Mouse (Mus musculus) neural tube, embryonic 11.5 days (tissue): ENCODE data around the gene Clcn7. TPM values are rescaled to one million over a fixed set of nuclear protein-coding genes. Genes with fewer than 3 reads are reported as not detected.
A peak's percentile ranks its signal among the peaks of the same experiment; 100 is the strongest.

Experiments used
- ATAC-seq: fragments of 200-750 bp; cut with Nextera tagmentation; 2 replicates; pipeline ENCODE4 v1.8.0; 2017; ENCODE audit warnings: moderate number of reproducible peaks, mild to moderate bottlenecking, moderate TSS enrichment, moderate library complexity; ENCODE audit not compliant: insufficient read depth, low FRiP score, low TSS enrichment
- DNase-seq: peaks from one replicate; pipeline ENCODE4 v3.0.0-alpha.2; 2015; ENCODE audit warnings: low spot score
- H3K27ac ChIP-seq: fragments of 300-500 bp; sonication (generic); 2 replicates; pipeline ENCODE4 v1.5.1; 2014; ENCODE audit warnings: low read depth, mild to moderate bottlenecking, low read length
- H3K27me3 ChIP-seq: fragments of 300-500 bp; sonication (generic); 2 replicates; pipeline ENCODE4 v1.6.1; 2014; ENCODE audit warnings: mild to moderate bottlenecking, low read length, mixed read lengths; ENCODE audit not compliant: control insufficient read depth, insufficient read depth
- H3K36me3 ChIP-seq: fragments of 300-500 bp; sonication (generic); 2 replicates; pipeline ENCODE4 v1.6.1; 2014; ENCODE audit warnings: mild to moderate bottlenecking, low read length, moderate library complexity, mixed read lengths; ENCODE audit not compliant: control insufficient read depth, insufficient read depth
- H3K4me1 ChIP-seq: fragments of 300-500 bp; sonication (generic); 2 replicates; pipeline ENCODE4 v1.6.1; 2014; ENCODE audit warnings: low read length, mixed read lengths; ENCODE audit not compliant: control insufficient read depth, insufficient read depth
- H3K4me2 ChIP-seq: fragments of 300-500 bp; sonication (generic); 2 replicates; pipeline ENCODE4 v1.6.1; 2014; ENCODE audit warnings: low read depth, mild to moderate bottlenecking, moderate library complexity
- H3K4me3 ChIP-seq: fragments of 300-500 bp; sonication (generic); 2 replicates; pipeline ENCODE4 v1.5.1; 2014; ENCODE audit warnings: low read depth, low read length
- H3K9ac ChIP-seq: fragments of 300-500 bp; sonication (generic); 2 replicates; pipeline ENCODE4 v1.6.1; 2014; ENCODE audit warnings: mild to moderate bottlenecking, low read length
- H3K9me3 ChIP-seq: fragments of 300-500 bp; sonication (generic); 2 replicates; pipeline ENCODE4 v1.6.1; 2016; ENCODE audit warnings: low read length; ENCODE audit not compliant: control insufficient read depth
- WGBS: fragments of 180-500 bp; shearing (Covaris S2); extraction: QIAGEN DNeasy Blood & Tissue Kit; methylation state at CpG from one replicate; pipeline ENCODE4 v1.1.7; 2014; 5-methylcytosine and 5-hydroxymethylcytosine counted together
- polyA plus RNA-seq: library from polyadenylated mRNA; unstranded; fragments of >200 nt; fragmentation: Nextera tagmentation; extraction: Ambion mirVana; gene quantifications from 2 replicates; pipeline ENCODE4 v1.2.1, GENCODE M21; 2014

Gene Clcn7
- polyA plus RNA-seq, 1 experiment from 2014 or later = 20.5 TPM

GRCm38 (mm10) chr17:25184129-25184691 lies 51.0 kb downstream of the Clcn7 start, which contains the start of gene BC003965:
TSS of gene BC003965 (plus strand) at chr17:25184554.
- H3K4me1 ChIP-seq = peaks cover 9% of the 10 kb centered on the region
- peak within 1 kb of the TSS; percentile 99 for H3K4me2 ChIP-seq
- H3K27me3 ChIP-seq = no peaks in the 10 kb centered on the region
- under 1% methylated on average over 50 of the region's 50 CpGs for WGBS
- peak; percentile 99 for DNase-seq
- no peaks in the 10 kb centered on the region for H3K36me3 ChIP-seq
- H3K4me3 ChIP-seq = peak within 1 kb of the TSS; percentile 95
- peak within 1 kb of the TSS; percentile 82 for H3K27ac ChIP-seq
- peak within 1 kb of the TSS; percentile 90 for H3K9ac ChIP-seq
- no peaks in the 10 kb centered on the region for H3K9me3 ChIP-seq
- peak; percentile 81 for ATAC-seq

GRCm38 (mm10) chr17:25184961-25185360 lies 51.8 kb downstream of the Clcn7 start:
- Histone ChIP-seq H3K4me1 (peaks cover 16% of the 10 kb centered on the region), H3K4me2 (peak overlapping the region; percentile 99), H3K9me3 (no peaks in the 10 kb centered on the region), H3K4me3 (peak overlapping the region; percentile 95), H3K9ac (peak overlapping the region; percentile 72), H3K36me3 (no peaks in the 10 kb centered on the region), H3K27me3 (no peaks in the 10 kb centered on the region), H3K27ac (no peak overlapping the region)
- ATAC-seq (no peak), DNase-seq (no peak)
- WGBS = 8% methylated on average over 17 of the region's 17 CpGs

- H3K4me1 ChIP-seq = peaks cover 16% of the 10 kb centered on the region
- peak overlapping the region; percentile 83 for H3K4me2 ChIP-seq
- H3K9me3 ChIP-seq = no peaks in the 10 kb centered on the region
- WGBS = 6% methylated on average over 11 of the region's 11 CpGs
- no peaks in the 10 kb centered on the region for H3K27me3 ChIP-seq
- DNase-seq = no peak
- H3K36me3 ChIP-seq = no peaks in the 10 kb centered on the region
- no peak overlapping the region for H3K27ac ChIP-seq
- H3K9ac ChIP-seq = peak overlapping the region; percentile 83
- ATAC-seq = no peak
- H3K4me3 ChIP-seq = peak overlapping the region; percentile 98
Measured at GRCm38 (mm10) chr17:25187784-25188149, 54.6 kb downstream of the Clcn7 start.

GRCm38 (mm10) chr17:25188150-25189031 lies 55.2 kb downstream of the Clcn7 start, which contains the start of gene Unkl:
TSS of gene Unkl (plus strand) at chr17:25188397.
- Histone ChIP-seq H3K4me3 (peak within 1 kb of the TSS; percentile 98), H3K36me3 (no peaks in the 10 kb centered on the region), H3K4me1 (peaks cover 16% of the 10 kb centered on the region), H3K9ac (peak within 1 kb of the TSS; percentile 83), H3K27ac (peak within 1 kb of the TSS; percentile 37), H3K9me3 (no peaks in the 10 kb centered on the region), H3K4me2 (peak within 1 kb of the TSS; percentile 83), H3K27me3 (no peaks in the 10 kb centered on the region)
- WGBS = under 1% methylated on average over 73 of the region's 104 CpGs
- DNase-seq = peak; percentile 70
- ATAC-seq = peak; percentile 26; the same call in 1 of the 2 replicates

- no peaks in the 10 kb centered on the region for H3K27me3 ChIP-seq
- H3K4me1 ChIP-seq = peaks cover 16% of the 10 kb centered on the region
- H3K9ac ChIP-seq = peak overlapping the region; percentile 83
- no peak for ATAC-seq
- no peaks in the 10 kb centered on the region for H3K36me3 ChIP-seq
- 1% methylated on average over 15 of the region's 16 CpGs for WGBS
- H3K4me2 ChIP-seq = peak overlapping the region; percentile 83
- no peak for DNase-seq
- no peak overlapping the region for H3K27ac ChIP-seq
- peak overlapping the region; percentile 98 for H3K4me3 ChIP-seq
- no peaks in the 10 kb centered on the region for H3K9me3 ChIP-seq
Measured at GRCm38 (mm10) chr17:25189091-25189490, 55.9 kb downstream of the Clcn7 start.

GRCm38 (mm10) chr17:25202401-25202800 lies 69.2 kb downstream of the Clcn7 start:
- WGBS = 93% methylated on average over 4 of the region's 4 CpGs

GRCm38 (mm10) chr17:25210006-25210405 lies 76.8 kb downstream of the Clcn7 start:
- H3K36me3 ChIP-seq = peaks cover 18% of the 10 kb centered on the region
- WGBS = 95% methylated on average over 4 of the region's 4 CpGs

More at GRCm38 (mm10) chr17:25202401-25202800, 69.2 kb downstream of the Clcn7 start:
- DNase-seq = no peak
- Histone ChIP-seq H3K9ac (no peak overlapping the region), H3K36me3 (peaks cover 10% of the 10 kb centered on the region), H3K9me3 (no peaks in the 10 kb centered on the region), H3K4me2 (no peak overlapping the region), H3K27ac (no peak overlapping the region), H3K4me3 (no peak overlapping the region), H3K27me3 (no peaks in the 10 kb centered on the region), H3K4me1 (no peaks in the 10 kb centered on the region)
- no peak for ATAC-seq

GRCm38 (mm10) chr17:25210680-25211466 lies 77.7 kb downstream of the Clcn7 start:
- DNase-seq = no peak
- 90% methylated on average over 15 of the region's 15 CpGs for WGBS
- Histone ChIP-seq H3K4me1 (no peaks in the 10 kb centered on the region), H3K27me3 (no peaks in the 10 kb centered on the region), H3K4me3 (no peak overlapping the region), H3K36me3 (peaks cover 16% of the 10 kb centered on the region), H3K27ac (no peak overlapping the region), H3K9ac (no peak overlapping the region), H3K4me2 (no peak overlapping the region), H3K9me3 (no peaks in the 10 kb centered on the region)
- no peak for ATAC-seq

More at GRCm38 (mm10) chr17:25210006-25210405, 76.8 kb downstream of the Clcn7 start:
- Histone ChIP-seq H3K9me3 (no peaks in the 10 kb centered on the region), H3K9ac (no peak overlapping the region), H3K4me1 (no peaks in the 10 kb centered on the region), H3K27me3 (no peaks in the 10 kb centered on the region), H3K4me3 (no peak overlapping the region), H3K27ac (no peak overlapping the region), H3K4me2 (no peak overlapping the region)
- DNase-seq = no peak
- no peak for ATAC-seq
